Mouse (Mus musculus) liver, embryonic 14.5 days (tissue): ENCODE results near the gene Polr1c.

Experiments
- CTCF ChIP-seq: IDR thresholded peaks from 2 replicates; pipeline ENCODE4 v1.5.1; 2016; ENCODE audit warnings: antibody characterized with exemption, low read depth, control low read depth
- EP300 ChIP-seq: IDR thresholded peaks from 2 replicates; pipeline ENCODE4 v1.6.1; 2016; ENCODE audit warnings: antibody characterized with exemption, low read depth

GRCm38 (mm10) chr17:46244579-46244978 lies 3.3 kb downstream of the Polr1c start:
- TF ChIP-seq EP300, result no peak
- TF ChIP-seq CTCF, result no peak
